Mouse (Mus musculus): ENCODE measurements at regions not wholly inside any gene's neighbourhood (a gene's known extent, or its start where the extent isn't known, plus 50 kb on each side); places are given as distances from the start of the nearest gene placed in this dataset.

DNA sequence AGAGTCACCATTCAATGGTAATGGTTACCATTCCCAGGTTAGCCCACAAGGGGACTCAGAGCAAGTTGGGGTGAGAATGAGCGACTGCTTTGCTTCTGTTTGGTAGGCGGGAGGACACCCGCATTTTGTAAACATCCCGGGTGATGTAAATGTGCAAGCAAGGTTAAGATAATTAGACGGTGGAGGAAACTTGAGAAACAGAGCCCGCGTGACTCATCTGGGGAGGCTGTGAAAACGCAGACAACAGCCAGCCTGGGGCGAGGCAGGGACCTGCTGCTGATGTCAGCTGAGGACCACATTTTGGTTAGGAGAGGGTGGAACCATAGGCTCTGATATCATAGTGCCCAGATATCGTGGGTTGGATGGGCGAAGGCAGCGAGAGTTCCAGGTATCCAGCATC lies 52.6 kb upstream of the Zbtb40 start:
- no peak for DNase-seq (ENCODE audit: low spot score in 2 of 2)

- no peak for DNase-seq (ENCODE audit: low spot score in 2 of 2)
These were observed 52.2 kb upstream of the Zbtb40 start for GRCm38 (mm10) chr4:137100756-137101155.
